Mouse (Mus musculus): ENCODE results near the gene Scarb2. TPM values are rescaled to one million over a fixed set of nuclear protein-coding genes. Genes with fewer than 3 reads are reported as not detected.
"Not testable (repeated sequence)": the region's sequence is repeated elsewhere in the genome, so short reads cannot be mapped to it uniquely, and the experiment has no call there.

Gene Scarb2
- 18.3 and 18.7 TPM in 2 replicates for polyA plus RNA-seq (2015; fragmentation: Nextera tagmentation; extraction: Ambion mirVana)

GRCm38 (mm10) chr5:92506733-92507132 lies at the start of gene Scarb2:
TSS of gene Scarb2 (minus strand) at chr5:92506833.
- H3K4me1 ChIP-seq (ENCODE audit: control insufficient read depth, insufficient read depth, low read length), result peaks cover 26% of the 10 kb centered on the region
- no peaks in the 10 kb centered on the region for H3K27me3 ChIP-seq (ENCODE audit: control insufficient read depth, insufficient read depth, low read length)
- no peaks in the 10 kb centered on the region for H3K36me3 ChIP-seq (ENCODE audit: control insufficient read depth, insufficient read depth)
- H3K9me3 ChIP-seq (replicated peaks; ENCODE audit: control insufficient read depth, low read length), result no peaks in the 10 kb centered on the region
- H3K4me3 ChIP-seq (ENCODE audit: low read length), result peak within 1 kb of the TSS; percentile 80
- no peak for ATAC-seq (replicated peaks; ENCODE audit: extremely low read depth, insufficient read depth, low FRiP score)
- H3K9ac ChIP-seq (ENCODE audit: low read length), result peak within 1 kb of the TSS; percentile 73
- peak within 1 kb of the TSS; percentile 86 for H3K4me2 ChIP-seq (ENCODE audit: low read depth, low read length)
- H3K27ac ChIP-seq (ENCODE audit: low read length), result peak within 1 kb of the TSS; percentile 93

GRCm38 (mm10) chr5:92555905-92556304 lies 49.3 kb upstream of the Scarb2 start:
- H3K4me3 ChIP-seq (ENCODE audit: low read length), result no peak overlapping the region
- H3K36me3 ChIP-seq (ENCODE audit: control insufficient read depth, insufficient read depth), result no peaks in the 10 kb centered on the region
- no peak for ATAC-seq (replicated peaks; ENCODE audit: extremely low read depth, insufficient read depth, low FRiP score)
- H3K27ac ChIP-seq (ENCODE audit: low read length), result no peak overlapping the region
- H3K4me1 ChIP-seq (ENCODE audit: control insufficient read depth, insufficient read depth, low read length), result peaks cover 9% of the 10 kb centered on the region
- H3K9me3 ChIP-seq (replicated peaks; ENCODE audit: control insufficient read depth, low read length), result peaks cover 3% of the 10 kb centered on the region
- WGBS, result 95% methylated on average over 1 of the region's 1 CpGs
- no peaks in the 10 kb centered on the region for H3K27me3 ChIP-seq (ENCODE audit: control insufficient read depth, insufficient read depth, low read length)
- H3K4me2 ChIP-seq (ENCODE audit: low read depth, low read length), result no peak overlapping the region
- H3K9ac ChIP-seq (ENCODE audit: low read length), result no peak overlapping the region

- 74% methylated on average over 16 of the region's 16 CpGs for WGBS
- Histone ChIP-seq H3K4me3 (ENCODE audit: low read length) (no peak within 1 kb of the TSS), H3K4me2 (ENCODE audit: low read depth, low read length) (no peak within 1 kb of the TSS), H3K4me1 (ENCODE audit: control insufficient read depth, insufficient read depth, low read length) (peaks cover under 1% of the 10 kb centered on the region), H3K36me3 (ENCODE audit: control insufficient read depth, insufficient read depth) (no peaks in the 10 kb centered on the region), H3K9me3 (replicated peaks; ENCODE audit: control insufficient read depth, low read length) (peaks cover 3% of the 10 kb centered on the region), H3K9ac (ENCODE audit: low read length) (no peak within 1 kb of the TSS), H3K27ac (ENCODE audit: low read length) (no peak within 1 kb of the TSS), H3K27me3 (ENCODE audit: control insufficient read depth, insufficient read depth, low read length) (no peaks in the 10 kb centered on the region)
- ATAC-seq (replicated peaks; ENCODE audit: extremely low read depth, insufficient read depth, low FRiP score), result no peak
Observed at GRCm38 (mm10) chr5:92554891-92555511, 48.4 kb upstream of the Scarb2 start, which contains the start of gene Fam47e. TSS of gene Fam47e (plus strand) at chr5:92555069.

- no peak overlapping the region for H3K4me3 ChIP-seq (ENCODE audit: low read length)
- H3K27ac ChIP-seq (ENCODE audit: low read length), result no peak overlapping the region
- no peaks in the 10 kb centered on the region for H3K27me3 ChIP-seq (ENCODE audit: control insufficient read depth, insufficient read depth, low read length)
- H3K4me2 ChIP-seq (ENCODE audit: low read depth, low read length), result no peak overlapping the region
- WGBS, result 76% methylated on average over 4 of the region's 4 CpGs
- no peak for ATAC-seq (replicated peaks; ENCODE audit: extremely low read depth, insufficient read depth, low FRiP score)
- H3K9me3 ChIP-seq (replicated peaks; ENCODE audit: control insufficient read depth, low read length), result peaks cover 3% of the 10 kb centered on the region
- no peaks in the 10 kb centered on the region for H3K36me3 ChIP-seq (ENCODE audit: control insufficient read depth, insufficient read depth)
- no peaks in the 10 kb centered on the region for H3K4me1 ChIP-seq (ENCODE audit: control insufficient read depth, insufficient read depth, low read length)
- H3K9ac ChIP-seq (ENCODE audit: low read length), result no peak overlapping the region
Observed at GRCm38 (mm10) chr5:92554443-92554842, 47.8 kb upstream of the Scarb2 start.

GRCm38 (mm10) chr5:92553939-92554338 lies 47.3 kb upstream of the Scarb2 start:
- no peak overlapping the region for H3K27ac ChIP-seq (ENCODE audit: low read length)

GRCm38 (mm10) chr5:92552611-92553010 lies 46.0 kb upstream of the Scarb2 start:
- Histone ChIP-seq H3K4me3 (ENCODE audit: low read length) (no peak overlapping the region), H3K36me3 (ENCODE audit: control insufficient read depth, insufficient read depth) (no peaks in the 10 kb centered on the region), H3K27me3 (ENCODE audit: control insufficient read depth, insufficient read depth, low read length) (no peaks in the 10 kb centered on the region), H3K27ac (ENCODE audit: low read length) (no peak overlapping the region), H3K9me3 (replicated peaks; ENCODE audit: control insufficient read depth, low read length) (peaks cover 3% of the 10 kb centered on the region), H3K9ac (ENCODE audit: low read length) (no peak overlapping the region), H3K4me1 (ENCODE audit: control insufficient read depth, insufficient read depth, low read length) (no peaks in the 10 kb centered on the region), H3K4me2 (ENCODE audit: low read depth, low read length) (no peak overlapping the region)
- no peak for ATAC-seq (replicated peaks; ENCODE audit: extremely low read depth, insufficient read depth, low FRiP score)
- 80% methylated on average over 2 of the region's 2 CpGs for WGBS

More at GRCm38 (mm10) chr5:92553939-92554338, 47.3 kb upstream of the Scarb2 start:
- WGBS, result 71% methylated on average over 3 of the region's 3 CpGs
- Histone ChIP-seq H3K36me3 (ENCODE audit: control insufficient read depth, insufficient read depth) (no peaks in the 10 kb centered on the region), H3K4me3 (ENCODE audit: low read length) (no peak overlapping the region), H3K9ac (ENCODE audit: low read length) (no peak overlapping the region), H3K4me2 (ENCODE audit: low read depth, low read length) (no peak overlapping the region), H3K9me3 (replicated peaks; ENCODE audit: control insufficient read depth, low read length) (peaks cover 3% of the 10 kb centered on the region), H3K27me3 (ENCODE audit: control insufficient read depth, insufficient read depth, low read length) (no peaks in the 10 kb centered on the region), H3K4me1 (ENCODE audit: control insufficient read depth, insufficient read depth, low read length) (no peaks in the 10 kb centered on the region)
- no peak for ATAC-seq (replicated peaks; ENCODE audit: extremely low read depth, insufficient read depth, low FRiP score)

- Histone ChIP-seq H3K9me3 (replicated peaks; ENCODE audit: control insufficient read depth, low read length) (no peaks in the 10 kb centered on the region; the same call in 1 of the 2 replicates), H3K4me3 (ENCODE audit: low read length) (no peak overlapping the region), H3K4me2 (ENCODE audit: low read depth, low read length) (no peak overlapping the region), H3K4me1 (ENCODE audit: control insufficient read depth, insufficient read depth, low read length) (peaks cover 5% of the 10 kb centered on the region; the same call in 1 of the 2 replicates), H3K9ac (ENCODE audit: low read length) (no peak overlapping the region), H3K36me3 (ENCODE audit: control insufficient read depth, insufficient read depth) (no peaks in the 10 kb centered on the region), H3K27ac (ENCODE audit: low read length) (no peak overlapping the region), H3K27me3 (ENCODE audit: control insufficient read depth, insufficient read depth, low read length) (no peaks in the 10 kb centered on the region)
- no peak for ATAC-seq (replicated peaks; ENCODE audit: extremely low read depth, insufficient read depth, low FRiP score)
- WGBS, result 60% methylated on average over 4 of the region's 4 CpGs
Observed at GRCm38 (mm10) chr5:92539698-92540097, 33.1 kb upstream of the Scarb2 start.

- H3K9ac ChIP-seq (ENCODE audit: low read length), result no peak overlapping the region
- H3K9me3 ChIP-seq (replicated peaks; ENCODE audit: control insufficient read depth, low read length), result no peaks in the 10 kb centered on the region
- H3K36me3 ChIP-seq (ENCODE audit: control insufficient read depth, insufficient read depth), result no peaks in the 10 kb centered on the region
- ATAC-seq (replicated peaks; ENCODE audit: extremely low read depth, insufficient read depth, low FRiP score), result no peak
- no peak overlapping the region for H3K4me3 ChIP-seq (ENCODE audit: low read length)
- no peaks in the 10 kb centered on the region for H3K4me1 ChIP-seq (ENCODE audit: control insufficient read depth, insufficient read depth, low read length)
- no peaks in the 10 kb centered on the region for H3K27me3 ChIP-seq (ENCODE audit: control insufficient read depth, insufficient read depth, low read length)
- no peak overlapping the region for H3K27ac ChIP-seq (ENCODE audit: low read length)
- WGBS, result 46% methylated on average over 6 of the region's 6 CpGs
- no peak overlapping the region for H3K4me2 ChIP-seq (ENCODE audit: low read depth, low read length)
Observed at GRCm38 (mm10) chr5:92524821-92525258, 18.2 kb upstream of the Scarb2 start.

GRCm38 (mm10) chr5:92521131-92521530 lies 14.5 kb upstream of the Scarb2 start:
- not testable (repeated sequence) for ATAC-seq (replicated peaks; ENCODE audit: extremely low read depth, insufficient read depth, low FRiP score); H3K27me3 ChIP-seq (ENCODE audit: control insufficient read depth, insufficient read depth, low read length); H3K9me3 ChIP-seq (replicated peaks; ENCODE audit: control insufficient read depth, low read length); H3K4me3 ChIP-seq (ENCODE audit: low read length); H3K4me2 ChIP-seq (ENCODE audit: low read depth, low read length); H3K36me3 ChIP-seq (ENCODE audit: control insufficient read depth, insufficient read depth); H3K27ac ChIP-seq (ENCODE audit: low read length); H3K4me1 ChIP-seq (ENCODE audit: control insufficient read depth, insufficient read depth, low read length); H3K9ac ChIP-seq (ENCODE audit: low read length)
- WGBS, result 72% methylated on average over 2 of the region's 2 CpGs

Data from heart, embryonic 16.5 days (tissue).